Mouse (Mus musculus) stomach, postnatal 0 days (tissue): Measurements from ENCODE around the gene Kazn. TPM values are rescaled to one million over a fixed set of nuclear protein-coding genes. Genes with fewer than 3 reads are reported as not detected.

Experiments
- ATAC-seq: fragments of 200-750 bp; cut with Nextera tagmentation; 2 replicates; pipeline ENCODE4 v1.8.0; 2017; ENCODE audit not compliant: low FRiP score, low TSS enrichment
- DNase-seq: peaks from one replicate; pipeline ENCODE4 v3.0.0-alpha.2; 2016; ENCODE audit warnings: low spot score
- H3K27ac ChIP-seq: fragments of 300-500 bp; sonication (generic); replicated peaks from 2 replicates; pipeline ENCODE4 v1.5.1; 2014; ENCODE audit warnings: mild to moderate bottlenecking, control low read depth
- H3K27me3 ChIP-seq: fragments of 300-500 bp; sonication (generic); 2 replicates; pipeline ENCODE4 v1.6.1; 2014; ENCODE audit warnings: low read length; ENCODE audit not compliant: control insufficient read depth, insufficient read depth
- H3K36me3 ChIP-seq: fragments of 300-500 bp; sonication (generic); 2 replicates; pipeline ENCODE4 v1.6.1; 2014; ENCODE audit warnings: low read length, mixed read lengths; ENCODE audit not compliant: control insufficient read depth, insufficient read depth
- H3K4me1 ChIP-seq: fragments of 300-500 bp; sonication (generic); replicated peaks from 2 replicates; pipeline ENCODE4 v1.6.1; 2014; ENCODE audit warnings: antibody characterized with exemption; ENCODE audit not compliant: control insufficient read depth, insufficient read depth
- H3K4me2 ChIP-seq: fragments of 300-500 bp; sonication (generic); replicated peaks from 2 replicates; pipeline ENCODE4 v1.6.1; 2014; ENCODE audit warnings: low read depth, mild to moderate bottlenecking, control low read depth, moderate library complexity
- H3K4me3 ChIP-seq: fragments of 300-500 bp; sonication (generic); 2 replicates; pipeline ENCODE4 v1.5.1; 2014; ENCODE audit warnings: low read depth, low read length, control low read depth
- H3K9ac ChIP-seq: fragments of 300-500 bp; sonication (generic); 2 replicates; pipeline ENCODE4 v1.6.1; 2014; ENCODE audit warnings: mild to moderate bottlenecking, low read length, control low read depth, mixed read lengths
- H3K9me3 ChIP-seq: fragments of 300-500 bp; sonication (generic); 2 replicates; pipeline ENCODE4 v1.6.1; 2016; ENCODE audit warnings: low read length; ENCODE audit not compliant: control insufficient read depth
- CTCF ChIP-seq: IDR thresholded peaks from 2 replicates; pipeline ENCODE4 v1.5.1; 2016; ENCODE audit warnings: antibody characterized with exemption, low read depth, mild to moderate bottlenecking, moderate library complexity
- EP300 ChIP-seq: optimal IDR thresholded peaks from 2 replicates; pipeline ENCODE3; 2016; ENCODE audit warnings: antibody characterized with exemption
- WGBS: fragments of 180-500 bp; shearing (Covaris S2); extraction: QIAGEN DNeasy Blood & Tissue Kit; methylation state at CpG from one replicate; pipeline ENCODE4 v1.1.7; 2014; 5-methylcytosine and 5-hydroxymethylcytosine counted together
- polyA plus RNA-seq: library from polyadenylated mRNA; unstranded; fragments of >200 nt; fragmentation: Nextera tagmentation; extraction: Ambion mirVana; gene quantifications from 2 replicates; pipeline ENCODE4 v1.2.1, GENCODE M21; 2015

Gene Kazn
- polyA plus RNA-seq, 1 experiment from 2014 or later: 11.4 TPM

DNA sequence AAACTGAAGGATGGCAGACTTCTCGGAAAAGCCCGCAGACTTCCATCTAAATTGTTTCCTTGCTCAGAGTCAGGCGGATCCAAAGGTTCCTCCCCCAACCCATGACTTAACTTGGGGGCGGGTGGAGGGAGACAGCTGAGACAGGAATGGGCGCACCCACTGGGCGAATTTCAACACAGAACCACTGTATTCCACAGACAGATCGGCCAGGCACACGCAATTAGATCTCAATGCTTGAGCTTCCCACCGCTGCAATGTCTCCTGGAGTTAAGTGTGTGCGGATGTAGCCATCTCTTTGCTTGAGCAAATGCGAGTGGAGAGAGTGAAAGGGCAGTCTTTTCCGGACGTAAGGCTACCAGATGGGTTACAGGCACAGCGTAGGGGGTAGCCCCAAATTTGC, 1.2 kb downstream of the Kazn start:
- DNase-seq: peak; percentile 58
- peak overlapping the region; percentile 76 for H3K9ac ChIP-seq
- no peaks in the 10 kb centered on the region for H3K9me3 ChIP-seq
- H3K4me1 ChIP-seq: no peaks in the 10 kb centered on the region
- 7% methylated on average over 14 of the region's 14 CpGs for WGBS
- H3K4me3 ChIP-seq: peak overlapping the region; percentile 55
- H3K36me3 ChIP-seq: no peaks in the 10 kb centered on the region
- no peak for TF ChIP-seq CTCF
- TF ChIP-seq EP300: no peak
- peak overlapping the region; percentile 93 for H3K4me2 ChIP-seq
- no peaks in the 10 kb centered on the region for H3K27me3 ChIP-seq
- peak overlapping the region; percentile 81 for H3K27ac ChIP-seq
- peak; percentile 49; the same call in 1 of the 2 replicates for ATAC-seq

DNA sequence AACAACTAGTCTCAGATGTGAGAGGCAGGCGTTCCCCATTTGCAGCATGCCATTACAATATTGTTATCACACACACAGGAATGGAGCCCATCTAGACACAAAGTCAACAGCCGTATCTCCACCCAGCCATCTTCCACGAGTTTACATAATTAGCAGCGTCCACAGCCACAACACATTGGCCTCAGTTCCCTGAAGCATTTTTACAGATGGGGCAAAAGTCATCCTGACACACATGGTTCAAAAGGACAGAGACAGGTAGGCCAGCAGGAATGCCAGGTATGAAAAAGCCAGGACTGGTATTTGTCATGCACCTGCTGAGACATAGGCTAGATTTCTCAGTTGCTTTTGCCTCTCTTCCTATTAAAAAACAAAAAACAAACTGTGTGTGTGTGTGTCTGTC, 2.5 kb downstream of the Kazn start:
- no peak overlapping the region for H3K4me2 ChIP-seq

DNA sequence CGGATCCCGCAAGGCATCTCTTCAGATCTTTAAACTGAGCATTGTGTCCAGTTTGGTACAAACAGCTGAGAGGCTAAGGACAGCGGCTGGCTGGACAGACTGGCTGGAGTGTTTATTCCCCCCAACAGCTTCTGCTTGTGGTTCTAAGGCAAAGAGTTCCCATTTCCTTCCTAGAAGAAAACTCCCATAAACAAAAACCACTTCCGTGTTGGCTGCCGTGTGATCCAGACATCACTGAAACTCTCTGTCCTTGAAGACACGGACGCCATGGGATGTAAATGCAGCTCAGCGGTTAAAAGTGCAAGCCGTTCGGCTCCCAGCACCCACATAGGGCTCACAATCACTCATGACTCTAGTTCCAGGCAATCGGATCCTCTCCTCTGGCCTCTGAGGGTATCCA, 3.8 kb downstream of the Kazn start:
- Histone ChIP-seq H3K4me3 (no peak overlapping the region), H3K4me1 (no peaks in the 10 kb centered on the region), H3K27ac (peak overlapping the region; percentile 24; the same call in 1 of the 2 replicates), H3K4me2 (0 out of 2 replicates have a peak overlapping the region, but pooled peaks have one; percentile 8), H3K36me3 (no peaks in the 10 kb centered on the region; the same call in 1 of the 2 replicates), H3K27me3 (no peaks in the 10 kb centered on the region), H3K9me3 (no peaks in the 10 kb centered on the region), H3K9ac (no peak overlapping the region)
- DNase-seq (no peak), ATAC-seq (no peak)
- TF ChIP-seq CTCF (no peak), EP300 (no peak)
- WGBS: 74% methylated on average over 11 of the region's 11 CpGs

More for the DNA sequence above, 2.5 kb downstream of the Kazn start:
- Histone ChIP-seq H3K4me3 (no peak overlapping the region), H3K27me3 (no peaks in the 10 kb centered on the region), H3K36me3 (no peaks in the 10 kb centered on the region; the same call in 1 of the 2 replicates), H3K9ac (no peak overlapping the region), H3K4me1 (no peaks in the 10 kb centered on the region), H3K9me3 (no peaks in the 10 kb centered on the region), H3K27ac (no peak overlapping the region)
- 65% methylated on average over 4 of the region's 4 CpGs for WGBS
- TF ChIP-seq EP300 (no peak), CTCF (no peak)
- ATAC-seq: no peak
- DNase-seq: no peak

DNA sequence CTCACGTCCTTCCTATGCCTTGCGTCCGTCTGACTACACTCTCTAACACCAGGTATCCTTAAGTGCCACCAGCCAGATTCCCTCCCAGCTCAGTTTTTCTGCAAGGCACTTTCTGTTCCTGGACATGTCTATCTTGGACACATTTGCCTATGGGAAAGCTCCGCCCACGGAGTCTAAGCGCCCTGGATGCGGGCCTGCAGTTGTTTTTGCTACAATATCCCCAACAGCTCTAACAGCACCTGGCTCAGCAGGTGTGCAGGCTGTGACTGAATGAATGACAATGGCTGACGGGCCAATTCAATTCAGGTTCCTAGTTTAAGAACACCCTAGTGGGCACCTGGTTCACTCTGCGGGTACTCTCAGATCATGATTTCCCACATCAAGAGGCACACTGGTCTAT, 4.4 kb downstream of the Kazn start:
- H3K27me3 ChIP-seq: no peaks in the 10 kb centered on the region
- H3K36me3 ChIP-seq: no peaks in the 10 kb centered on the region; the same call in 1 of the 2 replicates
- no peak overlapping the region for H3K4me3 ChIP-seq
- no peaks in the 10 kb centered on the region for H3K4me1 ChIP-seq
- H3K9ac ChIP-seq: no peak overlapping the region
- TF ChIP-seq CTCF (no peak), EP300 (no peak)
- H3K4me2 ChIP-seq: 0 out of 2 replicates have a peak overlapping the region, but pooled peaks have one; percentile 8
- H3K27ac ChIP-seq: no peak overlapping the region
- 74% methylated on average over 9 of the region's 9 CpGs for WGBS
- DNase-seq: no peak
- no peaks in the 10 kb centered on the region for H3K9me3 ChIP-seq
- no peak for ATAC-seq

DNA sequence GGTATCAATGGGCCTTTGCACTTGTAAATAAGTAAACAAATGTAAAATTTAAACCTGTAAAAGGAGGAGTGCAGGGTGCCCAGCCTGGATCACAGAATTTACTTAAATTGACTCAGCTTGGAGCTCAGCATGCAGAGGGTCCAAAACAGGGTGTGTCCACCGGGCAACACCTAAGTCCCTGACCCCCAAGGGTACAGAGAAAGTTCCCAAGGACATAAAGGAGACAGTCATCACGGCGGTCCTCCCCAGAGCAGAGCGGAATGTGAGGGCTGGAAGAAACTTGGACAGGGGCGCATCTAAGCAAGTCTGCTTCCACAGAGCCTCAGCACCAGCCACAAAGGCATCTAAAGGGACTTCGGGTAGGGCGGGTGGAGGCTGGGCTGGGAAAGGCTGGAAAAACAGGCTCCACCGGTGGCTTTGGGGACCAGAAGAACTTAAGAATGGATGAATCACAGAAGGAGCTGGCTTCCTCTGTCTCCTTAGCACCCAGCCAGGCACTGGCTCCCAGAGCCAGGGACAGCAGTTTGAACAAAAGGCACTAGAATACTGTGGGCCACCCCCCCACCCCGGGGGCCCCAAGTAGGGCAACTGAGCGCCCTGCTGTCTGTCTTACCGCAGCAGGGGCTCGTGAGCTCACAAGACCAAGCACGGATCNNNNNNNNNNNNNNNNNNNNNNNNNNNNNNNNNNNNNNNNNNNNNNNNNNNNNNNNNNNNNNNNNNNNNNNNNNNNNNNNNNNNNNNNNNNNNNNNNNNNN, 10.2 kb downstream of the Kazn start:
- Histone ChIP-seq H3K4me1 (peaks cover 10% of the 10 kb centered on the region; the same call in 1 of the 2 replicates), H3K9me3 (no peaks in the 10 kb centered on the region), H3K36me3 (no peaks in the 10 kb centered on the region; the same call in 1 of the 2 replicates), H3K27me3 (no peaks in the 10 kb centered on the region), H3K4me2 (no peak overlapping the region; the same call in 1 of the 2 replicates), H3K27ac (peak overlapping the region; percentile 86), H3K4me3 (no peak overlapping the region), H3K9ac (no peak overlapping the region)
- peak; percentile 79 for DNase-seq
- WGBS: 35% methylated on average over 13 of the region's 13 CpGs
- TF ChIP-seq CTCF: no peak
- peak; percentile 71 for TF ChIP-seq EP300
- peak; percentile 40; the same call in 1 of the 2 replicates for ATAC-seq
